Mouse (Mus musculus): ENCODE measurements around the gene Ube4b.

GRCm38 (mm10) chr4:149395581-149395980, 31.0 kb downstream of the Ube4b start:
- TF ChIP-seq CTCF (IDR thresholded peaks at IDR 0.05; ENCODE audit: borderline replicate concordance, control insufficient read depth, extremely low read depth, insufficient read depth, low read length, poor library complexity) (no peak), POLR2A (IDR thresholded peaks at IDR 0.05; ENCODE audit: control insufficient read depth, extremely low read depth, insufficient read depth, low read length, poor library complexity) (no peak)

Measured in thymus, adult 2 months (tissue).